Mouse (Mus musculus): Measurements from ENCODE around the gene Trub2.

- no peak for TF ChIP-seq POLR2A (IDR thresholded peaks at IDR 0.05; ENCODE audit: control insufficient read depth in 1 of 2, insufficient read depth in 1 of 2, low read depth in 1 of 2, low read length in 2 of 2, poor library complexity in 1 of 2)
- TF ChIP-seq CTCF (IDR thresholded peaks at IDR 0.05 in 2 of 3, conservative IDR thresholded peaks at IDR 0.05 in 1 of 3; ENCODE audit: control insufficient read depth in 1 of 3, insufficient read depth in 1 of 3, low read depth in 2 of 3, low read length in 3 of 3, poor library complexity in 1 of 3, severe bottlenecking in 1 of 3): no peak
Measured at GRCm38 (mm10) chr2:29716691-29717090, 71.6 kb downstream of the Trub2 start.

Data from MEL (cell line).